Mouse (Mus musculus) ZHBTc4 (cell line): Measurements from ENCODE around the gene Cpa1.

Experiments used
- DNase-seq: peaks from one replicate; pipeline ENCODE4 v3.0.0-alpha.2; 2011; ENCODE audit warnings: low read depth, low spot score

The Cpa1 gene

DNA sequence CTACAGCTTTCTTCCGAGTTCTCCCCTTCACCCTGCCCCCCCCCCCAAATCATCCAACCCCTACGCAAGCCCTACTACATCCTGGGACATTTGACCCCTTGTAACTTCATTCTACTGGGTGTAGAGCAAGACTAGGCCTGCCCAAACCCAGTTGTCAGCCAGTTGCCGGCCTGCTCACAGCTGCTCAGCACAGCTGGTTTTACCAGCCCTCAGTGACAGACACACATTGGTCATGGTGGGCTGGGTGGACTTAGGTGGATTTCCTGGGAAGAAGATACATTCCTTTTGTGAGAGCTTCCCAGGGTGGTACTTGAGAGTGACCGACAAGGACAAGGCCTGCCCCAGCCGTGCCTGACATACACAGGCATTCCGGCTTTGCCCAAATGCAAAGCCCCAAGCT is 18.0 kb upstream of the Cpa1 start:
- DNase-seq: no peak

DNA sequence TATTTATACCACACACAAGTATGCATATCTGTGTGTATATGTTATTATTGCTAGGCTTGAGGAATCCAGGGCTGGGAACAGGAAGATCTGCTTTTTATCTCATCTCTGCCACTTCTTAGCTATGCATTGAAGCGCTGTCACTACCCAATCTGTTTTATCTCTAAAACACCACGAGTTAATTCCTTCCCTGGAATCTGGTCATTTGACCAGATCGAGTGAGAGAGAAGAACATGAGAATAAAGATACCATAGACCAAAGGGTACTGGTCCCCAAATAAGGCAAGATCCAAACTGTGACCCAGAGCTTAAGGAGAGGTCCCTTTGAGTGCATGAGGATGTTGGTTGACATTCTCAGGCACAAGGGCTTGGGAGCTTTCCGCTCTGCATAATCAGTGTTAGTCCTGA is 17.0 kb upstream of the Cpa1 start:
- no peak for DNase-seq

DNA sequence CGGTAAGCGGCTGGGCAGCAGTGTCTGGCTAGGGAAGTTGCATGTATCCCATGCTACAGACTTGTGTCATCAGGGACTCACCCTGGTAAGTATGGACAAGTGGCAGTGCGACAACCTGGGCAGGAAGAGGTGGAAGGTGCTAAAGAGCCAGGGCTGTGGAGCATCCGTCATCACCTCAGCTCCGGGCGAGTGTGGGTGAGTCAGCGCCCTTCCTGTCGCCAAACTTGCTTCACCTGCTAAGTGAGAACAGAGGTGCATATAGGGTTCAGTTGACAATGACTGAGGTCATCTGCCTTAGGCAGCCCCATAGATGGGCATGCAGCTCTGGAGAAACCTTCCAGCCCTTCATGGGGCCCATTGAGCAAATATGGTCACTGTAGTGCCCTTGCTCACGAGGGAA is 14.3 kb upstream of the Cpa1 start:
- no peak for DNase-seq

DNA sequence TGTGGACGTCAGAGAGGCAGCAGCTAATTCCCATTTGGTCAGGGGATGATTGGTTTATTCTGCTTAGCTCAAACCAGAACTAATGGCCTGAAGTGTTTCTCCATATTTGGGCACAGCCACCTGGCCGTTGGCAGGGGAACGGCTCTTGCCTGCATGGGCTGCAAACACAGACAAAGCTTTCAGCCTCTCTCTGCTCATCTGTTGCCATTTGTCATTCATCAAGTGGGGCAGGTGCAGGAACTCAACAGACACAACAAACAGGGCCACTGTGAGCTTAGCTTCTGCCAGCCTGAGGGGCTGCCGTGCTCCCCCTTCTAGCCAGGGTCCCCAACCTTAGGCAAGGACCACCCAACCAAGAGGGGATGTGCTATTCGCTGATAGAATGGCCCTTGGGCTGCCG is 10.9 kb upstream of the Cpa1 start:
- DNase-seq: no peak

DNA sequence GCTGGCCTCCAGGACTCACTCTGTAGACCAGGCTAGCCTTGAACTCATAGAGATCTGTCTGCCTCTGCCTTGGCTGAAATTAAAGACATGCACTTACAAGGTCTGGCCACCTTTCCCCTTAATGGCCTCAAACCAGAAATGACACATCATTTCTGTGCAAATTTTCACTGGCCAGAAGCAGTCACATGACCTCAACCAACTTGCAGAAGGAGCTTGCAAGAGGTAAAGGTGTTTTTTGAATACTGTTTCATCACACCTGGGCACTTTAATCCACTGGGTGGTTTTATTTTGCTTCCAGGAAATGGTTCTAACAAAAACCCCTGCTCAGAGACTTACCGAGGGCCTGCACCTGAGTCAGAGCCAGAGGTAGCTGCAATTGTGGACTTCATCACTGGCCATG is 9.0 kb upstream of the Cpa1 start:
- no peak for DNase-seq

DNA sequence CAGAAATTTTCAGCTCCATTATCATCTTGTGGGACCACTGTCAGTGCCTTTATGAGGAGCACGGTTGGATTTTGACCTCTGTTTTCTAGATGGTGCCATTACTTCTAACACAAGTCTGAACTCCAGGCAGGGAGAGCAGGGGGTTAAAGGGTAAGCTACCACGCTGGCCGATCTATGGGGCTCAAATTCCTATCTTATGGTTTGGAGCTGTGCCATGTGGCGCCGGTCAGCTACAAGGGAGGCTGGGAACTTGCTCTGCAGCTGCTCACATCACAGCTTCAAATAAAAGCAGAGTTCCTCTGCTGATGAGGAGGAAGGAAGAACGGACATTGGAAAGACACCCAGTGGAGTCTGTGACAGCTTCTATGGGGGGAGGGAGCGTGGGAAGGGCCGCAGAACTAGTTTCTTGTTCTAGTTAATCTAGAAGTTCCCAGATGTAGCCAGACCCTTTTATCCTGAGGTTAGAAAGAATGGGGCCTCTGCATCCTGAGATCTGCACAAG is 3.6 kb upstream of the Cpa1 start:
- no peak for DNase-seq

DNA sequence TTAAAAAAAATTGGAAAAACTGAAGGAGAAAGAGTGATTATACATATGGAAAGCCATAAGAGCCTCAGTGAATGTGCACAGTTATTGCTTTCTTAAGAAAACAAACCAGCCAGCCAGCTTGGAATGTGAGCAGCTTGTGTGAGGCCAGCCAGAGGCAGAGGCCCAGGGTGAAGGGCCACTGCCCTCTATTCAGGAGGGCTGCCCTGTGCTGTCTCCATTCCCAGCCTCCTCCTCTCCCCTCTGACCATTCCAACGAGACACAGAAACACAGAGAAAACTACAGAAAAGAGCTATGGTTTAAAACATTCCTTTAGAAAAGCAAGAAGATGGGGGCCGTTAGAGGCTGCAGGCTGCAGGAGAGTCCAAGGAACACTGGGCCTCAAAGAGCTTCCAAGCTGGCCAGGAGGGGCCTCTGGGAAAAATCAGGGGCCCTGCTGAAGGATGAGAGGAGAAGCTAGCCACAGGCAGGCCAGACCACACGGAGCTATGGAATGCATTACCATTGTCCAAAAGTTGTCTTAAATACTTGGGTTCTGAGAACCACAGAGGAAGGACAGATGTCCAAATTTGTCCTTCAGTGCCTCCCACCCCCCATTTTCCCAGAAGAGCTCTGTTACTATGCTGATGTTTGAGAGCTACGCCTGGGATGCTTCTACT is 2.7 kb upstream of the Cpa1 start:
- no peak for DNase-seq

DNA sequence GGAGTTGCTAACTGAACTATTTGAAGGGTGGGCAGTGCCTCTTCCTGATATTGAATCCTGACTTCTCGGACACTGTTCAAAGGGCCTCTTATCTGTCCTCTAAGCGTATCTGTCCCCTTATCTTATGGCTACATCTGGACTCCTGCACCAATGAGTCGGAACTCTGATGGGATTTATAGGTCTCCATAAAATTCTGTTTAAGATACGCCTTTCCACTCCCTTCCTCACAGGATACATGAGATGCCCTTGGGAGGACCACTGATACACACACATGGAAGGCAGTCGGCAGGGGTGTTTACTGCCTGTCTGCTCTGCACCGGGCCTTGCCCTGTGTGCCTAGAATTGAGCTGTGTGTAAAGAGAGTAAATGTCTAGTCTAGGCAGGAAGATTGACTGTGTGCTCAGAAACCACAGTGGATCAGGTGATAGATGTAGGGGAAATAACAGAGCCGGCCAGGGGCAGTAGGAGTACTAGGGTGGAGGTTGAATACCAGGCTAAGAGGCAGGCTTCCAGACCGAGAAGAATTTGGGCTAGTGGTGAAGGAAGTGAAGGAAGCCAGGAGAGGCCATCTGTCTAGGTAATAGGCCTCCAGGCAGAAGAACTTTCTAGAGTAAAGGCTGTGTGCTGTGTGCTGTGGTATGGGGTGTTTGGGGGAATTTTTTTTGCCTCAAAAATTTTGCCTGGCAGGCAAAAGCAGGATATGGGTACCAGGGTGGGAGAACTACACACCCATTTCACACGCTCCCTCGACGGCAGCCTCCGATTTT is 4.9 kb downstream of the Cpa1 start:
- no peak for DNase-seq

DNA sequence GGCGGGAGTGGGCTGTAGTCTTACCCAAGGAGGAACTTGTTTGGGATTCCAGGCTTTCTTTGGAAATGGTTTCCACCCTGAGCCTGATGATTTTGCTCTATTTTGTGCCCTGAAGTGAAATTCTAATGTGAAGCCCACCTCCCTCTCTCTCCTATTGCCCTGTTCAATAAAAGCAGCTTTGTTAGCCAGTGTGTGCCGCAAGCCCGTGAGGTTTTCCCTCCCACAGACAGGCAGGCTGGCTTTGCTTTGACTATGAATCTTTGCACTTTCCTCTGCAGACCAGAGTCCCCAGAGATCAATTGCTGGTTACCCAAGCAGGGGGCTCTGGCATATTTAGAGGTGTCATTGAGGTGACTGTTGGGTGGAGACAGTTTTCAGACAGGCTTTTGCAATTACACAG is 5.4 kb downstream of the Cpa1 start:
- DNase-seq: no peak

DNA sequence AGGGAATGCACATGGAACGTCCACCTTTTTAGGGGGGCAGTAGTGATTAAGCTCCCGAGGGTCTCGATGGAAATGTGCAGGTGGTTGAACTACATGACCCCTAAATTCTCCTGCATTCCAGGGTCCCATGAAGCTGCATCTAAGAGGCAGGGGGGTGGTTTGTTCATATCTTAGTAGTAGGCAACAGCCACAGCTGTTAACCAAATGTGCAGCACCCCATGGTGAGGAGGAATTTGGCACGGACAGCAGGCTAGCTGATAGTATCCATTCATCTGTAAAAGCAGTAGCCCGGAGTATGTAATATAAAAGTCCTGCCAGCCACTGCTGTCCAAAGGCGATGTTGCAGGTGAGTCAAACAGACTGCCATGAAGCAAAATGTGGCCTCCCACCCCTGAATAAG is 6.4 kb downstream of the Cpa1 start:
- no peak for DNase-seq

DNA sequence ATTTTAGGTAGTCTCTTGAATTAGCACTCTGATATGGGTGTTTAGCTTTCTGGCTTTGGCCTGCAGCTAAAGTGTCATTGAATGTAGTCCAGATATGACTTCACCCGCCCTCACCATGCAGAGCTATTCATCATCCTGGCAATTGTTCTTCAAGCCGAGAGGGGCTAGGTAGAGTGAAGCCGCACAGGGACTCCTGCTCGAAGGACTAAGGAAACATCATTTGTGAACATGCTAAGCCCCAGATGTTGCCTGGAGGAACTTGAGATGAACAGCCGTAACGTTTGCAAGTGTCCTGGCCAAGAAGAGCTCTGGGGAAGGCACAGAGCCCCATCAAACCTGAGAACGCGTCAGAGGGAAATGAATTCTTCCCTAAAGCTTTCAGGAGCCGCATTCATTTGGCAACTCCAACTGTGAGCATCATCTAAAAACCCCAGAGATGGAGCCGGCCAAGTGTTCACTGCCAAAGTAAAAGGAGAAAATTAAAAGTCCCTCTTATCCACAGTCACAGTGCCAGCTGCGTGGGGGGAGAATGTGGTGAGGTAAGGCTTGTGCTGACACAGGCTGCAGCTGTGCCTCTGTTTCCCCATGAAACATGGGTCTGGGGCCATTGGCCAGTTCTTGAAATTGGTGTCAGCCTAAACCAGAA is 10.8 kb downstream of the Cpa1 start:
- no peak for DNase-seq

DNA sequence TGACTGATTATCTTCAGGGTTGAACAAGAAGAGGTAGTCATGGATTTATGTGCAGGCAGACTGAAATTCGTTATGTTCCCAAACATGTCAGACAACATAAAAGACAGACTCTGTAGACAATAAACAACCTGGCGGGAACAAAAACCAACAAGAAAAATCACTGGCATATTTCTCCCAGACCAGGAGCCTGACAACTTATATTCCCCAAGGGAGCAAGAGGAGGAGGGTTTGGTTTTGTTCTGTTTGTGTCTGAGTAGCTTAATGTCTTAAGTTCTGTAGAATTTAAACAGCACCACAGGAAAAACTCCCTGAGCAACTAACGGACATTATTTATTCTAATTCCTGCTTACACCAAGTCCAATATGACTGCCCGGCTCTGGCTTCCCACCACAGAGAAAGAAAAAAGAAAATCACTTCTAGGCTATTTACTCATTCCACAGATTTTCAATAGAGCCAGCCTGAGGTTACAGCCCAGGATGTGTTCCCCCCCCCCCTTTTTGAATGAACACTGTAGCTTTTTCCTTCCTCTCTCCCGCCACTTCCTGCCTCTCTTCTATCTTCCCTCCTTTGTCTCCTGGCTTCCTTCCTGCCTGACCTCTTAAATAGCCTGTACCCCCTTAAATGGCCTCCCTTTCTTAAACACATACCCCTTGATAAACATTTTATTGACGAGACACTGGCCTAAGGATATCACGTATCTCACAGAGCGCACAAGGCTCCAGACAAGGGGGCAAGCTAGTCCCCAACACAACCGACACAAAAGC is 13.6 kb downstream of the Cpa1 start:
- DNase-seq: no peak

DNA sequence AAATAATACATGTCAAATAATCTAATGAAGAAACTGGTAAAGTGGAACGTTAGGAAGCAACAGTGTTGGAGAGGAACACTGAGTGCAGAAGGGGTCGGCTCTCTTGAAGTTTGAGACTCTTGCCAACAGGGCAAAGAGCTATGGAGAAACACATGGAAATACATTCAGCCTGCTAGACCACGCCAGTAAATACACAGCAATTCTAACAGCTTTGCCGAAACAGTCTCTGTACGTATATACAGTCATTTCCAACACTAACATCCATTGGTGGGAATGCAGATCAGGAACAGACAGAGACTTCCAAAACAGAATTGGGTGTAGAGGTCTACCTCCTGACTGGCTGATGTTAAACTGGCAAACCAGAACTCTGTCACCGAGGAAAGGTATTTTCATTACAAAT is 14.5 kb downstream of the Cpa1 start:
- DNase-seq: no peak

DNA sequence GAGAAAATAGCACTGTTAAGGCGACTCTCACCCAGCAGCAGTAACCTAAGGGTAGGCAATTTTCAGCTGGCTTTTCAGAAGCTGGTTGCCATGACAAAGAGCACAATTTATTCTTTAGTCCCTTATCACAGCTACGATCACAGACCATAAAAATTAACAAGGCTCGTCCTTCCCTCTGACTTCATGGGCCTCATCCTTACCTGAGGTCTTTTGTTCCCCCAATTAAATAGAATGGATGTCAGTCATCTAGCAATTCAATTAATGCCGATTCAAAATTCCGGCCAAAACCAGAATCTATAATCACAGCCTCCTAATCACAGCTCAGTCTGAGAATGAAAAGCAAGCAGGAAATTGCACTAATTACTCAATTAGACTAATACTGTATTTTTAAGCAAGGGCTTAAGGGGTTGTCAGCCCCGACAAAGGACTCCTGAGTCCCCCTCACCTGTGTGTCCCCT is 15.4 kb downstream of the Cpa1 start:
- no peak for DNase-seq

DNA sequence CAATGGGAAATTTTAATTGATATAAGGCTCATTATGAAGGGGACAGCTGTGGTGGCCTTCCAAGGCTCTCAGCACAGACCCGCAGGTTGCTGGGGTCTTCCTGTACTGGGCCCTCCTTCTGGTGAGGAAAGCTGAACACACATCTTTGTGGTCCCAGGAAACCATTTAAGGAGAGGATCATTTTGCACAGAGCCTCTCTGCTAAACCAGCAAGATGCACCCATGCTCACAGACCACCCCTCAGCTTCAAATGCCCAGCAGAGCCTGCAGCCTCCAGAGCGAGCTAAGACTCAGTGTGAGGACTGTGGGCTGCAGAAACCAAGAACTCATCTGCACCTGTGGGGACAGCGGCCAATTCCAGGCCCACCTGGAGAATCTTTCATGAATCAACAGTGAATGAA is 15.9 kb downstream of the Cpa1 start:
- no peak for DNase-seq

DNA sequence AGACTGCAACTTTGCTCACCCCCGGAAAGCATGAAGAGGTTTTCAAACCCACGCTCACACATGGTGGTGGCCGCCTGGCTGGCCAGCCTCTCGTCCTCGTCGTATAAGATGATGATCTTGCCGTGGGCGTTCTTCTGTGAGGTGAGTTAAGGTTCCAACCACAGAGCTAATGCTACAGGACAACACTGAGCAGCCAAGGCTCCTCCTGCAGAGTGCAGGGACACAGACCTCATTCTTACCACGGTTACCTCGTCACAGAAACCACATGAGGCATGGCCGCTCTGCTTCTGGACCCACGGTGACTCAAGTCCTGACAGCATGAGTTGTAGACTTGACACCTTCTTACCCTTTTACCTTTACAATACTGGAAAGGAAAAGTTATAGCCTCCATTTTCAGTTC is 18.3 kb downstream of the Cpa1 start:
- DNase-seq: no peak

DNA sequence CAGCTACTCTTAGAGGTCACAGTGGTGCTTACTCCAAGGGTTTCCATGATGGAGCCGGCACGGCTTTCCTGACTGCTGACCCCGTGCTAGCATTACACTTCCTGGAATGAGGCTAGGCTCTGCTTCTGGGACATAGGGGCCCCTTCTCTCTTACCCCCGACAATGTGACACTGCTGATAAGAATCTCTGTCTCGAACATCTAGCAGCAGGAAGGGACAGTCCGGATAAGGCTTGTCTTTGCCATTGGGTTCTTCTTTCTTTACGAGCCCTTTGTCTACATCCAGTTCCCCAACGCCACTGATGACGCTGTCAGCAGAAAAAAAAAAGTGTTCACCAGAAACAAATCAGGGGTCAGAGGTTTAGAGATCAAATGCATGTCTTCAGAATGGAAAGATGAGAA is 19.6 kb downstream of the Cpa1 start:
- no peak for DNase-seq

DNA sequence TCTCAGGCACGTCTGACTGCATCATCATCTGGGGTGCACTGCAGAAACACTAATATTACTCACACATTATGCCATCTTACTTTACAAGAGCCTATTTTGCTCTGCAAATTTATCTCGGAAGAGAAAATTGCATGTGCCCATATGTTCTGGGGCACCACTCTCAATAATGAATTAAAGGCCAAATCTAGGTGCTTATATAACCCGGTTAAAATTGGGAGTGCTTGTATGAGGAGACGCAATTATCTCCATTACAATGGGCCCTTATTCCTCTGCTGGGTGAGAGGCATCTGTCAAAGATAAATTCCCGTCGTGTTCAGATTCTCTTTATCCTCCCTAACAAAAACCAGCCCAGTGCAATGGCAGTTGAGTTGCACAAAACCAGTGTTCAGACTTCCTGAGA is 25.8 kb downstream of the Cpa1 start:
- no peak for DNase-seq

DNA sequence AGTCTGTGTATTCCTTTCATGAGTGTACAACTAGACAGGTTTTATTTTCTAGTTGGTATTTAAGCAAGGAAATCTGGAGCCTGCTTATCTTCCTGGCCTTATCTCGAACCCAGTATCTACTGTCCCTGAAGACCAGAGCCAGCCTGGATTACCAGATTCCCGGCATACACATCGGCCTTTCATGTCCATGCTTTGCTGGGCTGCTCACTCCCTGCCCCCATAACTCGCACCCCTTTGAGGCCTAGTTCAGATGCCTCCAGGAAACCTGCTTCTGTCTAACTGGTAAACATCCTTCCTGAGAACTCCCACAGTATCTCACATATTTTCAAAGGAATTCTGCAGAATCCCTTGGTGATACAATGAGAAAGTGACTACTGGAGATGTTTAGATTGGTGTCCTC is 26.3 kb downstream of the Cpa1 start:
- no peak for DNase-seq

DNA sequence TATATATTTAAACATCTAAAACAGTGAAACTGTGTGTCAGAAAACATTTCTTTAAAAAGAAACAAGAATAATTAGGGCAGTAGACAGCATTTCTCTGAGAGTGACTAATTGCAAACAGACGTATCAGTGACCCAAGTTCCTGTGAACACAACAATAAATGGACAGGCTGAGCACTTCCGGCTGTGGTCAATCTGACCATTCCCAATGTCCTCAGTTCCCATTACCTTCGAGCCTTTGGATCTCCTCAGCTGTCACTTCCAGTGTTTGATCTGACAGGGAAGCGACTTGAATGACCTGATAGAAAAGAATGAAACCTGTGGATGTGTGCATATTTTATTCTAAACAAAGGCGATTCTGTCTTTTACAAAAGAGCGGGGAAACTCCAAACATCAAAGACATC is 27.0 kb downstream of the Cpa1 start:
- DNase-seq: no peak

DNA sequence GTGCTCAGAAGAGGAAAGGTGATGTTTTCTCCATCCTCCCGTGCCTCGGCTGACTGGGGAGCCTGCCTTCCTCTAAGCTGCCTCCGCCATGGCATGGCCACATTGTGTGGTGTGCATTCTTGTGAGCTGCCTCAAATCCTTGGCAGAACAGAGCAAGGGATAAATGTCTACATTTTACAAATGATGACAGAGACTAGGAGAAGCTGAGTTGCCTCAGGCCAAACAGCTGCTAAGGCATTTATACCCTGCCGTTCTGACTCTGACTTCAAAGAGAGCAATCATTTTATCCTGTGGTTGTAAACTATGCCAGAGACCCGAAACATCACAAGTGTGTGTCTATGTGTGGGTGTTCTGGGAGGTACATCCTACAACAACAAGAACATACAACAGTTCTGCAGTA is 28.6 kb downstream of the Cpa1 start:
- no peak for DNase-seq

DNA sequence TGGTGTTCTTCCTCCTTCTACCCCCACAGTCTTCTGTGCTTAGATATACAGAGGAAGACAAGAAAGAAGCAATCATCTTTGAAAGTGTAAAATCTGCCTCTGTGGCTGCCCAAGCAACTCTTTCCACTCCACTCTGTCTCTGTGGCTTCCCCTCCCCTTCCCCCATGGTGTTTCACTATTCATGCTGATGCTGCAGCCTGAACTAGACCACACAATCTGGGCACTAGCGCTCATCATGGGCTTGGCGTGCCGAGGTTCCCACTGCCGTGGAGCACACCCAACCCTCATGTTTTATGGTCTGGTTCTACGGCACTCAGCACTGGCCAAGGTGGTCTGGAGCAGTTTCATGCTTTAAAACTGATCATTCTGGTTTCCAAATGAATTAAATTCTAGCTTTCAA is 32.7 kb downstream of the Cpa1 start:
- no peak for DNase-seq
